Mouse (Mus musculus) fat pad, adult 2 months (tissue): ENCODE data around the gene Slc1a1.

Experiments
- DNase-seq: peaks from one replicate; pipeline ENCODE4 v3.0.0-alpha.2; 2011; ENCODE audit warnings: low read depth, low spot score; ENCODE audit errors: extremely low read depth

Slc1a1 gene

GRCm38 (mm10) chr19:28834798-28835499 is at the start of gene Slc1a1:
Slc1a1 (plus strand) TSS chr19:28835049.
- no peak for DNase-seq

GRCm38 (mm10) chr19:28790196-28790595 is 44.7 kb upstream of the Slc1a1 start:
- DNase-seq = no peak

GRCm38 (mm10) chr19:28793307-28793706 is 41.5 kb upstream of the Slc1a1 start:
- DNase-seq = no peak

GRCm38 (mm10) chr19:28796146-28796848 is 38.6 kb upstream of the Slc1a1 start:
- DNase-seq = no peak

- no peak for DNase-seq
Observed at GRCm38 (mm10) chr19:28796966-28797365, 37.9 kb upstream of the Slc1a1 start.

- no peak for DNase-seq
Observed at GRCm38 (mm10) chr19:28797611-28798010, 37.2 kb upstream of the Slc1a1 start.

- DNase-seq = no peak
Observed at GRCm38 (mm10) chr19:28800448-28800847, 34.4 kb upstream of the Slc1a1 start.

- no peak for DNase-seq
Observed at GRCm38 (mm10) chr19:28806276-28806675, 28.6 kb upstream of the Slc1a1 start.

- DNase-seq = no peak
Observed at GRCm38 (mm10) chr19:28806821-28807496, 27.9 kb upstream of the Slc1a1 start.

- no peak for DNase-seq
Observed at GRCm38 (mm10) chr19:28807497-28807871, 27.4 kb upstream of the Slc1a1 start.

- DNase-seq = no peak
Observed at GRCm38 (mm10) chr19:28818286-28818685, 16.6 kb upstream of the Slc1a1 start.

- peak; percentile 40 for DNase-seq
Observed at GRCm38 (mm10) chr19:28827697-28828328, 7.0 kb upstream of the Slc1a1 start.

- DNase-seq = no peak
Observed at GRCm38 (mm10) chr19:28831324-28831723, 3.5 kb upstream of the Slc1a1 start.

GRCm38 (mm10) chr19:28832605-28833004 is 2.2 kb upstream of the Slc1a1 start:
- no peak for DNase-seq

GRCm38 (mm10) chr19:28834388-28834787 is 461 bp upstream of the Slc1a1 start:
- no peak for DNase-seq

GRCm38 (mm10) chr19:28835500-28835864 is 633 bp downstream of the Slc1a1 start:
- DNase-seq = no peak

- DNase-seq = no peak
Observed at GRCm38 (mm10) chr19:28836116-28836515, 1.3 kb downstream of the Slc1a1 start.

GRCm38 (mm10) chr19:28836651-28837410 is 2.0 kb downstream of the Slc1a1 start:
- no peak for DNase-seq

GRCm38 (mm10) chr19:28838796-28839195 is 3.9 kb downstream of the Slc1a1 start:
- DNase-seq = no peak

GRCm38 (mm10) chr19:28844946-28845710 is 10.3 kb downstream of the Slc1a1 start:
- no peak for DNase-seq
